Mouse (Mus musculus) left cerebral cortex, postnatal 4 days (tissue): ENCODE results near the gene Ccdc174. TPM values are rescaled to one million over a fixed set of nuclear protein-coding genes. Genes with fewer than 3 reads are reported as not detected.

Experiments
- DNase-seq: peaks from one replicate; pipeline ENCODE4 v3.0.0-alpha.2; 2022
- intact Hi-C: fragments of 180-260 bp; cut with DNase I; formaldehyde crosslinking; loops from one replicate; pipeline ENCODE4 v1.15.1; 2025
- total RNA-seq, 2 experiments: library from RNA; stranded (reverse); gene quantifications; 2 replicates each; pipeline ENCODE4 v1.2.3; 2021

The Ccdc174 gene
- total RNA-seq, 2 experiments from 2014 or later: 24.2 to 24.7 TPM

- DNase-seq: no peak
- intact Hi-C loops: no loop called here
Measured at GRCm38 (mm10) chr6:91914011-91914410, 36.2 kb downstream of the Ccdc174 start.

- intact Hi-C loops: no loop called here
- no peak for DNase-seq
Measured at GRCm38 (mm10) chr6:91917286-91917685, 39.4 kb downstream of the Ccdc174 start.

GRCm38 (mm10) chr6:91917716-91918115, 39.9 kb downstream of the Ccdc174 start:
- no peak for DNase-seq
- intact Hi-C loops: no loop called here

DNA sequence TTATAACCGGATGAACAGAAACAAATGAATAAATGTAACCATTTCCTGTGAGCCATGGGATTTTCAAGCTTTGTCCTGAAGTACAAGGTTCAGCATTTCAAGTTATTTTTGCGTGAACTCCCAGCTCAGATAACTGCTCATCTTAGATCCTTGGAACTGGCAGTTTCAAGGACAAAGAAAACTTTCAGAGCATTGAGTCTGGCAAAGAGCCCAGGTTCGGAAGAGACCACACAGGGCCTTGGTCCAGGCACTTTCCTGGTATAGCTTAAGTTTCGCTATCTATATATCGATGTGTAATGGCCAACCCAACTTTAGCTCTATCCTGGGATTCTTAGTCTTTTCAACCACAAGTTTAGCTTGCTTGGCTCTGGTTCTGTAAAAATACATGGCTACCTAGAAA, 53.4 kb downstream of the Ccdc174 start:
- intact Hi-C loops: no loop called here
- DNase-seq: no peak

DNA sequence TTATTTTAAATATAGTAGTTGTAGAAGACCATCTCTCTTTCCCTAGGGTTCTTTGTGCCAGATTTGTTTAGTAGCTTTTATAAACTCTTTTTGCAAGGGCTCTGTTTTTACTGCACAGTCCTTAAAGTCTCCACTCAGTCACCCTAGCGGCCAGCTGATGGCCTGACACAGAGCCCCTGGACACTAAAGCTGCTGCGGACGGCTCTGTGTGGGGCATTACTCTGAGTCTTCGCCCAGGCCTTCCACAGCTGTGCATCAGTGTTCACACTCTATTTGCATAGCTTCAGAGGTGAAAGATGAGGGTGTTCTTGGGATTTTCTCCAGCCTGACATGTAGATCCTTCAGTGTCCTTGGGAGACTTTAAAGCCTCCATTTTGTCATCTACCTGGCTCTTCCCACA, 60.6 kb downstream of the Ccdc174 start:
- no peak for DNase-seq

GRCm38 (mm10) chr6:91948426-91948825, 70.6 kb downstream of the Ccdc174 start:
- intact Hi-C loops: no loop called here
- DNase-seq: peak; percentile 64

More for the DNA sequence above, 60.6 kb downstream of the Ccdc174 start:
- intact Hi-C loops: no loop called here

Other genes with a start within 250 kb of the Ccdc174 start
- 100 to 1,000 TPM; 214 to 227 TPM for gene Slc6a6, start 194.0 kb upstream of the Ccdc174 start, total RNA-seq
- 10 to 100 TPM; 45.4 to 47.0 TPM for gene Grip2, start 50.8 kb upstream of the Ccdc174 start, total RNA-seq
- gene 4930590J08Rik, start 24.8 kb downstream of the Ccdc174 start, total RNA-seq: 1 to 10 TPM; 2.6 to 3.0 TPM
- gene Fgd5, start 100.8 kb downstream of the Ccdc174 start, total RNA-seq: 1 to 10 TPM; 7.5 to 7.9 TPM
- 100 to 1,000 TPM in 1 of 2 experiments, 10 to 100 TPM in 1; 95.9 to 100 TPM for gene Nr2c2, start 213.3 kb downstream of the Ccdc174 start, total RNA-seq